Mouse (Mus musculus): ENCODE results near the gene Ddr2. TPM values are rescaled to one million over a fixed set of nuclear protein-coding genes. Genes with fewer than 3 reads are reported as not detected.

Ddr2 gene
- polyA plus RNA-seq, 1 experiment from 2014 or later: 91.8 TPM

DNA sequence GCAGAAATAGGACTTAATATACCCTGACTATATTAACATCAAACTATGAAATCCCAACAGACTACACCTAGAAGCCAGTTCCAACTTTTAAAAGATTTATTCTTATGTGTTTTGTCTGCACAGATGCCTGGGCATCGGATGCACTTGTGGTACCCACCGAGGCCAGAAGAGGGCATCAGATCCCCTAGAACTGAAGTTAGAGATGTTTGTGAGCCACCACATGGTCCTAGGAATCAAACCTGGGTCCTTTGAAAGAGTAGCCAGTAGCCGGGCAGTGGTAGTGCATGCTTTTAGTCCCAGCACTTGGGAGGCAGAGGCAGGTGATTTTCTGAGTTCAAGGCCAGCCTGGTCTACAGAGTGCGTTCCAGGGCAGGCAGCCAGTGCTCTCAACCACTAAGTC, 159.9 kb downstream of the Ddr2 start:
- WGBS: 92% methylated on average over 4 of the region's 4 CpGs
- Histone ChIP-seq H3K4me3 (no peak overlapping the region), H3K4me1 (no peaks in the 10 kb centered on the region), H3K27ac (no peak overlapping the region), H3K9me3 (replicated peaks) (no peaks in the 10 kb centered on the region), H3K36me3 (peaks cover 55% of the 10 kb centered on the region), H3K27me3 (ENCODE audit: low read depth, poor library complexity, severe bottlenecking) (no peaks in the 10 kb centered on the region)
- DNase-seq (ENCODE audit: low spot score): no peak

DNA sequence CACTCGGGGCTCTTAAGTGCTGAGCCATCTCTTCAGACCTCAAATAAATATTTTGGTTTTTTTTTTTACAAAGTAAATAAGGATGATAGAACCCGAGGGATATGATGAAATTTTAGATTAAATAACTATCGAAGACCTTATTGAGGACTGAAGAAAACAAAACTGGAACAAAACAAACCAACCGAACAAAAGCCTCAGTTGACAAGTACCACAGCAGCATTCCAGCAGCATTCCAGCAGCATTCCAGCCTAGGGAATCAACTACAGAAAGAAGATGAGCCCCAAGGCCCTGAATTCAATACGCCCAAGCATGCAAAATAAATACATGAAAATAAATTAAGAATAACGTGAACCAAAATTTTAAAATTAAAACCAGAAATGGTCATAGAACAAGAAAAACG, 160.6 kb downstream of the Ddr2 start:
- WGBS: 81% methylated on average over 7 of the region's 7 CpGs
- no peak overlapping the region for H3K27ac ChIP-seq
- no peak for DNase-seq (ENCODE audit: low spot score)
- H3K9me3 ChIP-seq (replicated peaks): no peaks in the 10 kb centered on the region
- H3K36me3 ChIP-seq: peaks cover 48% of the 10 kb centered on the region
- no peak overlapping the region for H3K4me3 ChIP-seq
- H3K4me1 ChIP-seq: no peaks in the 10 kb centered on the region
- no peaks in the 10 kb centered on the region for H3K27me3 ChIP-seq (ENCODE audit: low read depth, poor library complexity, severe bottlenecking)

DNA sequence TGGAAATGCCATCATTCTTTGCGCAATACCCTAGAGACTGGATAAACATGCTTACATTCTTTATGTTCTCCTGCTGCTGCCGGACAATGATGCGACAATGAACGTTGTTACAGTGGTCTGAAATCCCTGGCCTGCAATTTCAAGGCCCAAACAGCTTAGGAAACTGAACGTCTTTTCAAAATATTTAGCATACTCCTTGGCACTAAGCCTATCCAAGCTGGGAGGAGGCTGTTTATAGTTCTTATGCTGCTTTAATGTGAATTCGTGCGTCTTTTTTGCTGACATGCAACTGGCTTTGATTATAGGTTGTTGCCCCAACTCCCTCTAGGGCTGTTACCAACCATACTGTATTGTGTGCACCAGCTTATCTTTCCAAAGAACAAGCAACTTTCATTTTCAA, 161.7 kb downstream of the Ddr2 start:
- Histone ChIP-seq H3K4me3 (no peak overlapping the region), H3K9me3 (replicated peaks) (no peaks in the 10 kb centered on the region), H3K27ac (no peak overlapping the region), H3K4me1 (no peaks in the 10 kb centered on the region), H3K36me3 (peaks cover 37% of the 10 kb centered on the region), H3K27me3 (ENCODE audit: low read depth, poor library complexity, severe bottlenecking) (no peaks in the 10 kb centered on the region)
- DNase-seq (ENCODE audit: low spot score): no peak
- 91% methylated on average over 7 of the region's 7 CpGs for WGBS

DNA sequence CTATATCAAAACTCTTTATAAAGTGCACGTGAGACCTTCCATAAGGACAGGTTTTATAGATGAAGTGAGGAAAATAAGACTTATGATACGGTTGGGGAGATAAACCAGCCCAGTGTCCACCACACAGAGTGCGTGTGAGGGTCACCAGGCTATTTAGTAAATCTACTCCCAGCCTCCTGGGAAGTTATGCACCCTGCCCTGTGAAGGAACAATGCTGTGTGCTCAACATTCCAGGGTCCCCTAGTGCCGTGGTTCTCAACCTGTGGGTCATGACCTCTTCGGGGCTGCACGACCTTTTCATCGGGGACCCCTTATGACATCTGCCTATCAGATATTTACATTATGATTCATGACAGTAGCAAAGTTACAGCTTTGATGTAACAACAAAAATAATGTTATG, 162.3 kb downstream of the Ddr2 start:
- WGBS: 80% methylated on average over 7 of the region's 7 CpGs
- Histone ChIP-seq H3K9me3 (replicated peaks) (no peaks in the 10 kb centered on the region), H3K36me3 (peaks cover 33% of the 10 kb centered on the region), H3K4me3 (no peak overlapping the region), H3K4me1 (no peaks in the 10 kb centered on the region), H3K27me3 (ENCODE audit: low read depth, poor library complexity, severe bottlenecking) (no peaks in the 10 kb centered on the region), H3K27ac (no peak overlapping the region)
- DNase-seq (ENCODE audit: low spot score): no peak

DNA sequence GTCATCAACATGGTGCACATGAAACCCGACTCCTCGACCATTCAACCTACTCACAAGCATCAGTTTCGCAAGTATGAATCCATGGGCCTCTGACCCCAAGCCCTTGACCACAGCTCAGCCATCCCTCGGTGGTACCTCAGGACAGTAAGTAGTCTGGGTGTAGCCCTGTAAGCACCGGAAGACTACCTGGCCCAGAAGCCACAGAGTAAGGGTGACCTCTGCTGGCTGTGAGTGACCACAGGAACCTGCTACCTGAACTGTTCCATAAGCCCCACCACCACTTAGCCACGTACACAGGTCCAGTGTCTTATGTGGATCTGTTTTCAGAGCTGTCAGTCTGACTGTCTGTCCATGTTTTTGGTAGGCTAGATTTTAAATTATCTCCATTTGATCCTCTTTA, 162.9 kb downstream of the Ddr2 start:
- Histone ChIP-seq H3K9me3 (replicated peaks) (no peaks in the 10 kb centered on the region), H3K4me1 (no peaks in the 10 kb centered on the region), H3K27me3 (ENCODE audit: low read depth, poor library complexity, severe bottlenecking) (no peaks in the 10 kb centered on the region), H3K27ac (no peak overlapping the region), H3K36me3 (peaks cover 26% of the 10 kb centered on the region), H3K4me3 (no peak overlapping the region)
- no peak for DNase-seq (ENCODE audit: low spot score)
- 79% methylated on average over 6 of the region's 6 CpGs for WGBS

DNA sequence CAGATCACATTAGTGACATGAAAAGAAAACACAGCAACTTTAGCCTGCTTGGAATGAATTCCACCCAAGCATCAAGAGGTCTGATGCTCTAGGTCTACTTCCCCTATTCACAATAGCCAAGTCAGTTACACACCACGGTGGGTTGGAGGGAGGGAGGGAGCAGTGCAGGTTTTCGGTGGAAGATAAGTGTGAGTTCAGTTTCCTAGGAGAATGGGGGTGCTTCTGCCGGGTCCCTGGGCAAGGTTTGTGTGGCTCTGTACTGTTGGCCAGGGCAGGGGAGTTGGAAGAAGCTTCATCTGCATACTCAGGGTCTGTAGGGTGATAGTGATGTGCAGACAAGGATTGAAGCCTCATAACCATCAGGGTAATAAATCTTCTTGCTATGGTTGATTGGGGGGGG, 164.6 kb downstream of the Ddr2 start:
- DNase-seq (ENCODE audit: low spot score): no peak
- WGBS: 76% methylated on average over 3 of the region's 3 CpGs
- peaks cover 11% of the 10 kb centered on the region for H3K36me3 ChIP-seq

DNA sequence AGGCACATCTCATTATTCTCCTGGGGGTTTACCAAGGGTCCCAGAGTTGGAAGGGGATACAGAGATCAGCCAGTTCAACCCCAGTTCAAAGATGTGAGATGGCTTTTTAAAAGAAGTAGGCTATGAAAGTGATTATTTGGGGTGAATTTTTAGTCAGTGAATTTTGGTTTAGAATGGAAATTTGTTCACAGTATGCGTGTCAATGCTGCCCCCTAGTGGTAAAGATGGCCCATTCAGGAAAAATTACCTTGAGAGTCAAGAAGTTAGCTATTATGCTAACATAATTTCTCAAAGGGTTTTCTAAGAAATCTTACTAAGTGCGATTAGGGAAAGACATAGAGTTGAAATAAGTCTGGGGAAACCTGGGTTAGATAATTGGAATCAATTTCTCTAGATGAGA, 171.2 kb downstream of the Ddr2 start:
- no peaks in the 10 kb centered on the region for H3K27me3 ChIP-seq (ENCODE audit: low read depth, poor library complexity, severe bottlenecking)
- no peaks in the 10 kb centered on the region for H3K9me3 ChIP-seq (replicated peaks)
- no peak for DNase-seq (ENCODE audit: low spot score)
- no peak overlapping the region for H3K27ac ChIP-seq
- WGBS: 11% methylated on average over 2 of the region's 2 CpGs
- H3K4me1 ChIP-seq: no peaks in the 10 kb centered on the region
- H3K36me3 ChIP-seq: no peaks in the 10 kb centered on the region
- no peak overlapping the region for H3K4me3 ChIP-seq

More for the DNA sequence above, 164.6 kb downstream of the Ddr2 start:
- Histone ChIP-seq H3K4me1 (no peaks in the 10 kb centered on the region), H3K9me3 (replicated peaks) (no peaks in the 10 kb centered on the region), H3K27ac (no peak overlapping the region), H3K27me3 (ENCODE audit: low read depth, poor library complexity, severe bottlenecking) (no peaks in the 10 kb centered on the region), H3K4me3 (no peak overlapping the region)

DNA sequence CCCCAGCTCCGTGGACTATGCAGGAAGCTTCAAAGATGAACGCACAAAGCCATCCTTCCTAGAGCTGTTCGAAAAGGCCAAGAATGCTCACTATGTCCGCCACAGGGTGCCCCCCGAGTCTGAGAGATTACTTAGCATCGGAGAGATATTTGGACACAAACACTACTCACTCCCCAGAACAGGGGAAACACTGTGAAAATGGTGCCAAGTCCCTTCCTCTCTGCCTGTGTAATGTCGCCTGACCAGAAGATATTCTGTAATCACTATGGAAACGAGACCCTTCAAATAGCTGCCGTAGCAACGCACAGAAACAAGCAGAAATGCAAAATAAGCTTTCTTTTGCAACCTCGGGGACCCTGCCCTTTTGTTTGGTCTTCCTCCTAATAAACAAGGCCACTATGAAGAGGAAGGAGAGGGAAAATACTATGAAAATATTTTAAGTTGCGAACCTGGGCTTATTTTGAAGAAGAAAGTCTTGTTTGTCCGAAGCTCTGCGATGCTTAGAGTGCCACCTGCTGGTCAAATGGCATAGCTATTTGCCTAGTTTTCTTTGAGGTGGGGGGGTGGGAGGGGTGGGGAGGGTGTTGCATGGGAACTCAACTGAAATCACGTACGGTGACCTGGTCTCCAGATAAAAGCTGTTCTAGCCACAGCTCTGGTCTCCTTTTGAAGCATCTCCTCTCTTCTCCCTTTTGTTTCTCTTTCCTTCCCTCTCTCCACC, 176.4 kb downstream of the Ddr2 start:
- H3K27ac ChIP-seq: no peak overlapping the region
- no peak overlapping the region for H3K4me3 ChIP-seq

DNA sequence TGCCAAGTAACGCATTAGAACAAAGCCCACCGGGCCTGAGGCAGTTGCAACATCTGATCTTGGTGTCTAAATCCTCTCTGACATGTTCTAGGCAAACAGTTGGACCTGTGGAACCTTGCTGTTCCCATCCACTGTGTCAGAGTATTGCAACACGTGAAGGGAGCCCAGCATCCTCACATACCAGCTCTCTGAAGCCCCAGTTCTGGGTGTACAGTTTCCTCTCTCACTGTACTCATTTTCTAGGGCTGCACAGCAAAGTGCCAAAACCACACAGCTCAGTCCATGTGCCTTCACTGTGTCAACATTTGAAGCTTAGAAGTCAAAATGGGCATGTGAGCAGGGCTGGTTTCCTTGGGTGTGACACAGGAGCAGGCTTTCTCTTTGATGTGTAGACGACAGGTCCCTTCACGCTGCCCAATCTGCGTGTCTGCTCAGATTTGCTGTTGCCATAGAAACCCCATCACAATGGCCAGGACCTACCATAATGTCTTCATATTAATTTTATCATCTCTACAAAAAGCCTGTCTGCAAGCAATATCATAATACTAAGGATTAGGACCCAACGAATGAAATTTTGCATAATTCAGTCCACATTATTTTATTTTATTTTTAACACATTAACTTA, 178.3 kb downstream of the Ddr2 start:
- no peak overlapping the region for H3K4me3 ChIP-seq
- peaks cover 4% of the 10 kb centered on the region; the same call in 1 of the 2 replicates for H3K4me1 ChIP-seq
- no peak for DNase-seq (ENCODE audit: low spot score)
- H3K27me3 ChIP-seq (ENCODE audit: low read depth, poor library complexity, severe bottlenecking): 0 out of 2 replicates have a peak, but pooled peaks cover 3% of the 10 kb centered on the region
- no peak overlapping the region for H3K27ac ChIP-seq
- H3K36me3 ChIP-seq: no peaks in the 10 kb centered on the region
- 77% methylated on average over 7 of the region's 7 CpGs for WGBS
- H3K9me3 ChIP-seq (replicated peaks): no peaks in the 10 kb centered on the region

More for the DNA sequence above, 176.4 kb downstream of the Ddr2 start:
- Histone ChIP-seq H3K36me3 (no peaks in the 10 kb centered on the region), H3K4me1 (no peaks in the 10 kb centered on the region), H3K9me3 (replicated peaks) (no peaks in the 10 kb centered on the region), H3K27me3 (ENCODE audit: low read depth, poor library complexity, severe bottlenecking) (0 out of 2 replicates have a peak, but pooled peaks cover 3% of the 10 kb centered on the region)
- 64% methylated on average over 16 of the region's 16 CpGs for WGBS
- DNase-seq (ENCODE audit: low spot score): peak; percentile 64

DNA sequence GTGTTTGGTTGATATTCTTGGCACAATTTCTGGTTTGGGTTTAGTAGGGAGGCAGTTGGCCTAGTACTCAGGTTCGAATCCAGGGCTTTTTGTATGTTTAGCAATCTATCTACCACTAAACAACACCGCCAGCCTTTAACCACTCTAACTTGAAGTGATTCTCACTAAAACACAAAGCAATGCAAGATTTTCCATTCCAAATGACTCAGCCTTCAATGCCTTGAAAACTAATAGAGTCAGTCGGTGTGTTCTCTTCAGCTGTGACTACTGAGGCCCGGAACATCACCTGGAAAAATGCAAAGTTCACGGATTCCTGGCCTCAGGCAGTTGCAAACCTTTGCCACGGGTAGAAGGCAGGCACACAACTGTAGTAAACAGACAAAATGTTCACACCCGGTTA, 178.9 kb downstream of the Ddr2 start:
- no peak for DNase-seq (ENCODE audit: low spot score)
- Histone ChIP-seq H3K4me3 (no peak overlapping the region), H3K27me3 (ENCODE audit: low read depth, poor library complexity, severe bottlenecking) (0 out of 2 replicates have a peak, but pooled peaks cover 3% of the 10 kb centered on the region), H3K27ac (no peak overlapping the region), H3K9me3 (replicated peaks) (no peaks in the 10 kb centered on the region), H3K4me1 (peaks cover 4% of the 10 kb centered on the region; the same call in 1 of the 2 replicates), H3K36me3 (no peaks in the 10 kb centered on the region)
- 85% methylated on average over 7 of the region's 7 CpGs for WGBS

DNA sequence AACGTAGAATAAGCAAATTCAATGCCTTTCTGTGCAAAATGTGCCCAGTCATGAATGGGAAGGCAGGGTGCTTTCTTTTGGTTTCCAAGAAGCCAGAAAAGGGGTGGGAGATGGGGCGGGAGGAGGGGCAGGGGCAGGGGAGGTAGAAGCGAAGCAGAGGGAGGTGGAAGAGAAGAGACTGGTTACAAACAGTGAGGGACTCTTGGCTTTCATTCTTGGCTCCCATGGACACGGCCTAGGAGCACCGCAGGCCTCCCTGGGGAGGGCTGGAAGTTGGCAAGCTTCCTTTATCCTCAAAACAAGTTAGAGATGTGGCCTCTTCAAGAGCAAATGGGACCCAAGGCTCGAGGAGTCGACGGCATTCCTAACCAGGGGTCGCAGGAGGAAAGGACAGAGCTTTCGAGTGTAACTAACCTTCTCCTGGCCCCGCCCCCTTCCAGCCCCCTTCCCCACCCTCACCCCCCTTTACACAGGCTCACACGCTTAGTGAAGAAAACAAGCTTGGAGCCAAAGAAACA, 182.0 kb downstream of the Ddr2 start, which contains the start of gene Ccdc190:
Gene Ccdc190, plus strand, starts transcription at position 195 of the 518 bp plus-strand sequence.
- Histone ChIP-seq H3K27ac (peak within 1 kb of the TSS; percentile 30; the same call in 1 of the 2 replicates), H3K4me3 (no peak within 1 kb of the TSS), H3K4me1 (peaks cover 4% of the 10 kb centered on the region; the same call in 1 of the 2 replicates), H3K27me3 (ENCODE audit: low read depth, poor library complexity, severe bottlenecking) (0 out of 2 replicates have a peak, but pooled peaks cover 3% of the 10 kb centered on the region), H3K9me3 (replicated peaks) (no peaks in the 10 kb centered on the region), H3K36me3 (no peaks in the 10 kb centered on the region)
- no peak for DNase-seq (ENCODE audit: low spot score)
- 22% methylated on average over 12 of the region's 12 CpGs for WGBS

DNA sequence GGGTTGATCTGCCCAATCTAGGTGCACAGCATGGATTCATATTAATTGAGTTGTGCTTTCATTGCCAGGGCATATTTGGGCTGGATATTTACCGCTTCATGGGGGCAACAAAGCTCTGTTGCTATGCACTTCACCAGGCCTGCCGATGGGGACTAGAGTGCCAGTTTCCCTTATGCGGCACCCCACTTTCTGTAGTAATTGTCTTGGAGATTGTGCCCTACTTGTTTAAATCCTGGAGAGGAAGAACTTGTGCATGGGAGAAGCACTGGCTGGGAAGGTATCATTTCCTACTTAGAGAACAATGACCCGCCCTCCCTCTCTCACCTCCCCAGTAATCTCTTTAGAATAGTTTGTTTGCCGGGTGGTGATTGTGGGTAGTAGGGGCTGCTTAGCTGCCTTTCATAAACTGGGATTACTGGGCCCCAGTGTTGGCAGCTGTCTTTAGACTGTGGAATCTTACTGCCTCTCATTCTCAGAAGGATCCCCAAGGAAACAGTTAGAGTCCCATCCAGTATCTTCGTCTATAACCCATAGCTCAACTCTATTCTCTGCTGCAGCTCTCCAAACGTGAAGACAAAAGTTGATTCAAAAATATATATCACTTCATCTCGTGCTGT, 182.7 kb downstream of the Ddr2 start:
- Histone ChIP-seq H3K4me3 (no peak overlapping the region), H3K27ac (no peak overlapping the region), H3K27me3 (ENCODE audit: low read depth, poor library complexity, severe bottlenecking) (0 out of 2 replicates have a peak, but pooled peaks cover 3% of the 10 kb centered on the region), H3K4me1 (peaks cover 4% of the 10 kb centered on the region; the same call in 1 of the 2 replicates), H3K9me3 (replicated peaks) (no peaks in the 10 kb centered on the region), H3K36me3 (no peaks in the 10 kb centered on the region)
- no peak for DNase-seq (ENCODE audit: low spot score)
- 70% methylated on average over 8 of the region's 8 CpGs for WGBS

DNA sequence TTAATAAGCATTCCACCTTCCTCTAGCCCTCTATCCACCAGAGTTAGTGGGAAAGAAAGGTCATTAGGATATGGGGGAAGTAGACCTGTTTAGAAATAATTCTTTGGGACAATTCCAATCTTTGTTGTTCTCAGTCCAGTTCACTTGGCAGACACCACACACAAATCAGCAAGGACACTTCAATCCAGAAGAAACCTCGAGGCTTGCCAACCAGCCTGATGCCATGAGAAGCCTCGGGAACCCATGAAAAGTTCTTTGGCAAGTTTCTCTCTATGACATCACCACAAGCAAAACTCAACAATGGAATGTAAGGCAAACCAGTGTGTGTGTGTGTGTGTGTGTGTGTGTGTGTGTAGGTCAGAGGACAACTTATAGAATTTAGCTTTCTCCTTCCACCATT, 186.0 kb downstream of the Ddr2 start:
- DNase-seq (ENCODE audit: low spot score): no peak
- no peaks in the 10 kb centered on the region for H3K9me3 ChIP-seq (replicated peaks)
- no peak overlapping the region for H3K4me3 ChIP-seq
- H3K27ac ChIP-seq: no peak overlapping the region
- 95% methylated on average over 2 of the region's 2 CpGs for WGBS
- peaks cover 4% of the 10 kb centered on the region; the same call in 1 of the 2 replicates for H3K4me1 ChIP-seq
- 0 out of 2 replicates have a peak, but pooled peaks cover 11% of the 10 kb centered on the region for H3K27me3 ChIP-seq (ENCODE audit: low read depth, poor library complexity, severe bottlenecking)
- H3K36me3 ChIP-seq: no peaks in the 10 kb centered on the region
